Mouse (Mus musculus) right cerebral cortex, postnatal 14 days (tissue): ENCODE measurements around the gene Kif15.

ENCODE experiments used
- DNase-seq: peaks from one replicate; pipeline ENCODE4 v3.0.0; 2022

The Kif15 gene

DNA sequence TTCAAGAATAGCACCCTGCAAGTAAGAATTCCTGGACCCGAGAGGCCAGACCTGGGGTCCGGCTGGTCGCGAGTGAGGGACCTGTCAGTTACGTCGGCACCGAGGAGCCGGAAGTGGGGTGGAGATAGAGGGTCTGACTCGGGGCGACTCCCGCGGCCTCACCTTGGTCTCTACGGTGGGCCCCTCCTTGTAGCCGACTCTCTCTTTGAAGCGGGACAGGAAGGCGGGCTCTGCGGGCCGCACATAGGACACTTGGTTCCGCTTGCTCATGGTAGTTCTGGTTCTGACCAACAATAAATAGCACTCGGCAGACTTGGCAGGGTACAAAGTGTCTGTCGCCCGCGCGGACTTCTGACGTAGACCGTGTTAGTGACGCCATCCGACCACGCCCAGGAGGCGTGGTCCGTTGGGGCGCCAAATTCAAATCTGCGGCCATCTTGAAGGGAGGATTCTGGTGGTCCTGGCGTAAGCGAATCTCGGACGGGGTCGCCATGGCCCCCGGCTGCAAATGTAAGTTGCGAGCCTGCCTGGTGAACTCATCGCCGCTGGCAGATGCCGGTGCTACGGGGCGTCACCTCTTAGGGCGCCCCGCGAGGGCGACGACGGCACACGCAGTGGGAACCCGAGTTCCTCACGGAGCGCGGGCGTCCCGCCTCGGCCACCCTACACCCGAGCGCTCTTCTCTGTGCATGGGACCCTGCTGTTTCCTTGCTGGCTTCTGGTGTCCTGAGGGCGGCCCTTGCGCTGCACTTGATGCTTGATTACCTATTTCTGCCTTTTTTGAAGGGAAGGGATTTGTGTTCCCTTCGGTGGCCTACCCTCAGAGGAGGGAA, at the start of gene Kif15, which contains the start of gene 1110059G10Rik:
TSS of gene Kif15 (plus strand) at position 404 of the 833 bp plus-strand sequence.
TSS of gene 1110059G10Rik (minus strand) at position 358 of the 833 bp plus-strand sequence.
- peak; percentile 97 for DNase-seq

DNA sequence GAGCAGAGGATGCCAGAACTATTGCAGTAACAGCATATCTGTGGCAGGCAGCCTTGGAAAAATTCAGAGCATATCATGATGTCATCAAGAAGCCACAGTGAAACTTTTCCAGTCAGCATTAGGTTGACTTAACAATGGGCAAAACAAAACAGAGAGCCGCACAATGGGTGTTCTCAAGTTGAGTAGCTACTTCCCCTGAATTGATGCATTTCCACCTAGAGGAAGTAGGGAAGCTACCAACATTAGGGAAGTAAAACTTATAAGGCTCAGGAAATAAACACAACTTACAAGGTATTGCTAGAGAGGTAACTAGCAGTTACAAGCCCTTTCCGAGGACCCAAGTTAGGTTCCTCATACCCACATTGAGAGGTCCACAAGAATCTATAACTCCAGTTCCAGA, 49.8 kb upstream of the Kif15 start:
- no peak for DNase-seq

DNA sequence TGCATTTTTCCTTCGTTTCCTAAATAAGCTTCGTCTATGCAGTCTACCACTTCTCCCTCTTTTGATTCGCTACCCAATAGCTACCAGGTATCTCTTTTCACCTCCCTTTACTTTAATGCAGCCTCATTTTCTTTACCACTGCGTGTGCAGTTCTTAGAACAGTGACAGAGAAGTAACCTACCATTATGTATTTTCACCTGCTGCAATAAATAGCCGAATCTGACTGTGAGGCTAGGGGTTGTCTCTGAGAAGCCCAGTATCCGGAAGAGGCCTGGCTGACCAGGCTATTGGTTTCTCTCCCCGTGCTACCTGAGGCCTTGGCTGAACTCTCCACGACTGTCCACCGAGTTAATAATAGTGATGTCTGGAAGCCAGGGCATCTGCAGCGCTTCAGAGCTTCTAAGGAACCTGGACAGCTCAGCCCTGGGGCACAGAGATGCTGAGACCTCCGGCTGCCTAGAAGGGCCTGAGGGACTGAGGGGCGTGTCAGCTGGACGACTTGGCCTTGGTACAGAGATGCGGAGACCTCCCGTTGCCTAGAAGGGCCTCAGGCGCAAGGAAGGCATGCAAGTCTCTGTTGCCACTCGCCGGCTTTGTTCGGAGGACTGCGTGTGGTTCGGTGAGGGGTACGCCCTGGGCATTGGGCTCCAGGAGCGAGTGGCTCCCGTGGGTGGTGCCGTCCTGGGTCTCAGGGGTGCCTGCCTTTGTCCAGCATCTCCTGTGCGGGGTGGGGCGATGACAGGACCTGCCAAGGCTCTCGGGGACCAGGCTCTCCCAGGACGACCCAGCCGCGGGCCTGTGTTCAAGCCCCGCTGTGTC, 47.9 kb upstream of the Kif15 start:
- DNase-seq = peak; percentile 53

DNA sequence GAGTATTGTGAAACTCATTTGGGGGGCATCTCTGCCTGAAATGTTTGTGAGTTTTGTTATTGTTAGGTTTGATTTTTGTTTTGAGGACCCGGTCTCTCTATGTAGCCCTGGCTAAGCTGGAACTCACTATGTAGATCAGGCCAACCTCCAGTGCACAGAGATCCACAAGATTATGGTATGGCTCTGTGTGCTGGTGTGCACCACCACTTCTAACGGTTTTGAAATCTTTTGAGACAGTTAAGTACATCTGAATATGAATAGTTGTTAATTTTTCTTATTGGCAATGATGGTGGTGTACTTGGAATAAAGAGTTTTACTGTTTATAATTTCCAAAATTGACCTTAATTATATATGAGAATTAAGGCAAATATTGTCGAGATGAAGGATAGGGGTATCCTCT, 28.4 kb upstream of the Kif15 start:
- DNase-seq = no peak

DNA sequence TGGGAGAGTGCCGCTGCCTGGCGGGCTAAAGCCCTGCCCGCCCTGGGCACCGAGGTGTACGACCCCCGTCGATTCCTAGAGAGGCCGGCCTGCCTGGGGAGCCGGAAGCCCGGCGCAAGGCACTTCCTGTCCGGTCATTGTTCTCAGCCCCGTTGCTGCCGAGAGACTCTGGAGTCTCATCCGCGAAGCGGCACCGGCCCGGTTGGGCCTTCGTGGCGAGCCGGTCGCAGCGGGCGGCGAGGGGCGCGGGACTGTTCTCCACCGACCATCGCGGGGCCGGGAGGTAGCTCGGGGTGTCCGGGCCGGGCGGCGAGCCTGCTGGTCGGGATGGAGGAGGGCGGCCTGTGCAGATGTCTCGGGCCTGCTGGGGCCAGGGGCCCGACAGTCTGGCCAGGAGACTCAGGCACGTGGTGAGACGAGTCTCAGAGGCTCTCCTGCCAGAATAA, 27.9 kb upstream of the Kif15 start, which contains the start of gene Zfp105:
TSS of gene Zfp105 (plus strand) at position 137 of the 446 bp plus-strand sequence.
- DNase-seq = peak; percentile 67

DNA sequence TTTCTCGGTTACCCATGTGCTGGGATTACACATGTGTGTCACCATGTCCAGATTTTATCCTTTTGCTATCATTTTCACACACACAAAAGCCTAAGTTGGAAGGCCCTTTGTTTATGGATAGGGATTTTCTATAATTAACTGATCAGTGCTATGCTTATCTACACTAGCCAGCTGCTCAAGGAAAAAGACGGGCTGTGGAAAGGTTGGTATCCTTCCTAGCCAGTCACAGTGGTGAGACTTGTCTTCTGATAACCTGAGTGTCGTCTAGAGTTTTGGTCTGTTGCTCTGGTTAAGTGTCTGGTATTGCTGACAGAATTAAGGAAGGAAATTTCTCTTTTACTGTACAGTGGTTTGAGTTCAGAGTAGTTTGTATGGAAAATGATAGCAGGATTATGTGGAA, 21.9 kb upstream of the Kif15 start:
- DNase-seq = no peak

DNA sequence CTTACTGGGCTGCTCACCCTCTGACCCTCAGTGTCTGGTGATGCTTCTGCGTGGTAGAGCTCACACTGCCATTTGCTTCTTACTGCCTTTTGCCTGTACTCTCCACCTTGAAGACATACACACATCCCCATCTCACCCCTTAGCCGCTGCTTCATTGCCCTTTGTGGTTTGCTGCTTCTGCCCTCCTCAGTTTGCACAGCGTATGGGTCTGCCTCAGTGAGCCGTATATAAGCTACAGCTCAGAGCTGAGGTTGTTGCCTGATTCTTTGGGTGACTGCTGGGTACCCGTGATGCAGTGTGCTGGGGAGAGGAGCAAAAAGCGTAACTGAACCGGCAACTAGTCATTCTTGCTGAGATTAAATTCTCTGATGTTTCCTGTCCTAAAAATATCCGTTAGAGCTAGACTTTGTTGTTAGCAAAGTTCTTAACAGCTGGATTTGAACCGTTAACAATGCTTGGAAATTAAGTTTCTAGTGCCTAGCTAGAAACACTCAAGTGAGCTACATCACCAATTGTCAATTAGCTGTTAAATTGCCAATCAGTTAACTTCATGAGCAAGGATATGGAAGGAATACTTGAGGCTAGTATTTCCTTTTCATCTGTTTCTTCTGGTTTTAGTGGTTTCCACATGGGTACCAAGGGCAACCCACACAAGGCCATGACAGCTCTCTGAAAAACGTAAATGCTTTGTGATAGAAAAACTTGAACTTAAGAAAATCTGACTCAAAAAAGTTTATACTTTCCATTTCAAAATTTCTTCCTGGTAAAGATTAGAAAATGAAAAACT, 47.8 kb downstream of the Kif15 start:
- DNase-seq = no peak

DNA sequence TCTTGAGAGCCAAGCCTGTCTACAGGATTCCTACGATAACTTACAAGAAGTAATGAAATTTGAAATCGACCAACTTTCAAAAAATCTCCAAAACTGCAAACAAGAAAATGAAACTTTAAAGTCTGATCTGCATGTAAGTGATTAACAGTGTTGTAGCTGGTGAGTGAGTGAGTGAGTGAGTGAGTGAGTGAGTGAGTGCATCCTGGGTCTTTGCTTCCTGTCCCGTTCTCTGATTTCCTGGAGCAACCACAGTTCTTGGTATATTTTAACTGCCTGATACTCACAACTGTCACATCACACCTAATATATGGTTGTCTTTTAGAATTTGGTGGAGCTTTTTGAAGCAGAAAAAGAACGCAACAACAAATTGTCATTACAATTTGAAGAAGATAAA, 48.3 kb downstream of the Kif15 start:
- no peak for DNase-seq

DNA sequence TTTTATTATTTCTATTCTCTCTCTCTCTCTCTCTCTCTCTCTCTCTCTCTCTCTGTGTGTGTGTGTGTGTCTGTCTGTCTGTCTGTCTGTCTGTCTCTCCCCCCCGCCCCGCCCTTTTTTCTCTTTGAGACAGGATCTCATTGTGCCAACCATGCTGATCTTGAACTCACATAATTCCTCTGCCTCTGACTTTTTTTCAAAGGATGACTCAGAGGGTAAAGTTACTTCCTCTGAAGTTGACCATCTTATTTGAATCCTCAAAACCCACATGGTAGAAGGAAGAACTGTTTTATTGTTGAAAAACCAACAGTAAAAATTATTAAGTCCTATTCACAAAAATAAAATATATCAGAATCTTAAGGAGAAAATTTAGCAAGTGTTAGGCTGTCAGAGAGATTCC, 53.9 kb downstream of the Kif15 start:
- DNase-seq = no peak

DNA sequence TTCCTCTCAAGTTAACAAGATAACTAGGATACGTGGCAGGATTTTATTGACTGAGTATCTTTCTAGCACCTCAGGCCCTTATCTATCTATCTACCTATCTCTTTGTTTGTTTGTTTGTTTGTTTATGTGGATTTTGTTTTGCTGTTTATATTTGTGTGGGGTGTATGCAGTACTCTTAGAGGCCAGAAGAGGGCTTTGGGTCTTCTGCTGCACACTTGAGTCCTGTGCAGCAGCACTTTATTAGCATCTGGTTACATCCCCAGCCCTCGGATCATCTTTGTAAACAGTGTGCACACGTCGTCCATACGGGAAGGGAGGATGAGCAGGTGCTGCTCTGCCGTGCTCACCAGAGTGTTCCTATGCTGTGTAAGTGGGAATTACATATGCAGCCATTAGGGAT, 55.2 kb downstream of the Kif15 start:
- DNase-seq = no peak

DNA sequence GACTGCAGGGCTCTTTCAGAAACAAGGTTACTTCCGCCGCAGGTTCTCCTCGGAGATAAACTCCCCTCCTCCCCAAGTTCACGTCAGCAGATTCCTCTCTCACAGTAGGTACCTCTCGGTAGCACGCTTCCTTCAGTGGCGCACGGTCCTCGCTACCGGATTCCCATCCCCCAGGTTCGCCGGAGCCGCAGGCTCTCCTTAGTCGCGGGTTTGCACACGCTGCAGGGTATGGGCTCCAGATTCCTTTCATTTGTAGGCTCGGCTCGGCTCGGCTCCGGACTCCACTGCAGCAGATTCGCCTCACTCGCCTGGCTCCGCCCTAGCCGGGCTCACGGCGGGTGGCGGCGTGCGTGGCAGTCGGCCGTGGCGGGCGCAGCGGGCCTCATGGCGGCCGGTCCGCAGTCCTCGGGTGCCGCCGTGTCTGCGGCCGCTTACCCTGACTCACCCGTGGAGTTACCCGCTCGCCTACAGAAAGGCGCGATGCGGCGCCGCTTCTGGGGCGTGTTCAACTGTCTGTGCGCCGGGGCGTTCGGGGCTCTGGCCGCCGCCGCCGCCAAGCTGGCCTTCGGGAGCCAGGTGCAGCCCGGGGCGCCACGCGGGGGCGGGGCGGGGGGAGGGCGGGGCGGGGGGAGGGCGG, 70.3 kb downstream of the Kif15 start, which contains the start of gene Tmem42:
TSS of gene Tmem42 (plus strand) at position 332 of the 637 bp plus-strand sequence.
- DNase-seq = peak; percentile 83

DNA sequence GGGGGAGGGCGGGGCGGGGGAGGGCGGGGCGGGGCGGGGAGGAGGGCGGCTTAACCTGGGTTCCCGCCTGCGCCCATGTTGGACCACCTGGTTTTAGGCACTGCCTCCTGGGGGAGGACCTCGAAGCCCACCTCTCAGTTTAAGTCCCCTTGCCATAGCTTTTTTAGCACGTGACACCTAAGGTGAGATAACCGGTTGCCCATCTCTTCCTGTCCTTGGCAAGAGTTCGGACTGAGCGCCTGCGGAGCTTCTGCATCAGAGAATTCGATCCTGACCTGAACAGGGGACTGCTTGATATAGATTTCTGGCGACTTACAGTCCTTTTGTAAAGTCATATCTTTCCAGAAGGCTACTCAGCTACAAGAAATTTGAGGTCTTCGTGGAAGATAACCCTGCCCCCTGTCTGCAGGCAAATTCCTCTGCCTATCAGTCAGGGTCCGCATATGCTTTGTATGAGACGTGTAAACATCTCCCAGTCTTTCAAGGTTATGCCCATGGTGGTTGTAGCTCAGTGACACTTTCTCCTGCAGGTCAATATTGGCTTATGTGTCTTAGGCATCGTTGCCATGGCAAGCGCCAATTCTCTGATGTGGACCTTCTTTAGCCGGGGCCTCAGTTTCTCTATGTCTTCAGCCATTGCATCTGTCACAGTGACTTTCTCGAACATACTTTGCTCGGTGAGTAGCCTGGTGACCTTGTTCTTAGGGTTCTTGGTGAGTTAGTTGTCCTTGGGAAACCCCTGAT, 71.0 kb downstream of the Kif15 start:
- peak; percentile 7 for DNase-seq

DNA sequence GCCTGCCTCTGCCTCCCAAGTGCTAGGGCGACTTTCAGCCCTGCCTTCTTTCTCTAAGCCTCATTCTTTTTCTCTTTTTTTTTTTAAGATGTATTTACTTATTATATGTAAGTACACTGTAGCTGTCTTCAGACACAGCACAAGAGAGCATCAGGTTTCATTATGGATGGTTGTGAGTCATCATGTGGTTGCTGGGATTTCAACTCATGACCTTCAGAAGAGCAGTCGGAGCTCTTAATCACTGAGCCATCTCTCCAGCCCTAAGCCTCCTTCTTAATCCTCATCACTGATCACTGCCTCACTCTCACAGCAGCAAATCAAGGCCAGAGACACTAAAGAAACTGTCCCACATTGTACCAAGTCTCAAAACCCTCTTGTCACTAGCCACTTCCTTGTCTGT, 73.4 kb downstream of the Kif15 start:
- no peak for DNase-seq

DNA sequence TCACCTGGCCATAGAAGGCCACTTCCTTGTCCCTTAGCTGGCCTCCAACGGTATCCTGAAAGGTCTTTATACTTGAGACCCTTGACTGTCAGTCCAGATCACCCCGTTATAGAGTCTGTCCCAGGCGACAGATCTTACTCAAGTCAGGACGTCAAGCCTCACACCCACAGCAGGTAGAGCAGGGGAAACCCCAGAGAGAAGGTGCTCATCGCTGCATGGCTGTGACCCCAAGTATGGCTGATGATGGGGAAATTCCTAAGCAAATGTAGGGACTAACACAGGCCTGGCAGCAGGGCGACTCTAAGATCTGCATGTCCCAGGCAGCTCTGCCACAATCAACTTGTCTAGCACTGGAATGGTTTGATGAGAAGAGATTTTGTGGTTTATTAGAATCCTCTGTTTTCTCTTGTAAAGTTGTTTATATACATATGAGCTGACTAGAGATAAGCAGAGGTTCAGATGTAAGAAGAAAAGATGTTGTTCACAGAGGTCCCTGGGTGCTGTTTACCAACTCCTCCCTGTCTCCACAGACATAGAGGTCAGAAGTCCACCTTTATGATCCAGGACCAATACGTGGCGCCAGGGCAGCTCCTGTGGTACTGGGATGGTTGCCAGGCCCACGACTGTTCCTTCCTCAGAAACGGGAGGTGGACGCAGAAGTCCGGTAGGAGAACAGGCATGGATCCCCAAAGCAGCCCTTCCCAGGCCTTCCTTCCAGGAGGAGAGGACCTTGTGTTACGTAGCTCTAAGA, 80.8 kb downstream of the Kif15 start:
- DNase-seq = no peak

DNA sequence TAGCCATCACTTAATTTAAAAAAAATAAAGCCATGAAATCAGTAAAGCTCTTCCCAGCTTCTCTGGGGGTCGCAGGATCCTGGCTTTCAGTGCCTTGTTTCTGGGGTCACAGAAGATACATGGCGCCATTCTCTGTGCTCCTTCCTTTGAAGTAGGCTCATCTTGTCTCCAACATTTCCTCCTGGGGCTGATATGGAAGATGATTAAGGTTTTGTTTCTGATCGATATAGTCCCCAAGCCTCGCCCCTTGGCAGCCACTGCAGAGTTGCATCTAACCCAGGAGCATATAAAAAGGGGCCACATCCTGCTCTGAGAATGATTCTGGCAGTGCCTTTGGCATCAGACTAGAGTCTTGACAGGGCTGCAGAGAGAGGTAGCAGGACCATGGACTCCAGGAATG, 83.6 kb downstream of the Kif15 start, which contains the start of gene Tgm4:
TSS of gene Tgm4 (plus strand) at position 301 of the 400 bp plus-strand sequence.
- DNase-seq = no peak

DNA sequence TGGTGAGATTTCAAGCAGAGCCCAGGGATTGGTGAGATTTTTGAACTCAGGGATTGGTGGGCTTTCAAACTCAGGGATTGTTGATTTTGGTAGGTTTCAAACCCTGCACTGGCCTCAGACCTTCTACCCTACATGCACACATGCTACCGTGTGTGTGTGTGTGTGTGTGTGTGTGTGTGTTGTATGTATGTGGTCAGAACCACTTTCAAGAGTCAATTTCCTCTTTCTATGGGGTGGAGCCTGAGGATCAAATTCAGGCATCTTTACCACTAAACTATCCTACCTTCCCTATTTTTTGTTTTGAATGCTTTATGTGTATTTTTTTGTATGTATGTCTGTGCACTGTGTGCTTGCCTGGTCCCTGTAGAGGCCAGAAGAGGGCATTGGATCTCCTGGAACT, 96.8 kb downstream of the Kif15 start:
- DNase-seq = no peak

DNA sequence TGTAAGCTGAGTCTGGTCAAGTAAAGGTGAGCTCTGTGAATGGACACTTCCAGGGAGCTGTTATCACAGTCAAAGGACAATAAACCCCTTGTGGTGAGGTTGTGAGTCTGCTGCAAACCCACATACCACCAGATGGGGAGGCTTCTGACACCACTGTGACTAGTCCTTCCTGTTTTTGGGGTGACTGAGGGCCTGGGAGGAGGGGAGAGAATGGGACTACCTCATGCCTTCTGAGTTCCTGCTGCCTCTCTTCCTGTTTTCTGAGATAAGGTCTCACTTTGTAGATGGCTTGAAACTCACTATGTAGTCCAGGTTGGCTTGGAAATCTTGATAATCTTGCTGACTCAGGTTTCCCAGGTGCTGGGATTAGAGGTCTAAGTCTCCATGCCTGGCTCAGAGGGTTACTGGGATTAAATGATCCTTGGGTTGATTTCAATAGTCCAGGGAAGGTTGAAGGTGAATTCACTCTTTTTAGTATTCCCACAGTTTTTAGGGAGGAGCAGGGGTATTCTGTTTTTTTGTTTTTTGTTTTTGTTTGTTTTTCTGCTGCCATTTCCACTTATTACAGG, 108.0 kb downstream of the Kif15 start:
- no peak for DNase-seq

DNA sequence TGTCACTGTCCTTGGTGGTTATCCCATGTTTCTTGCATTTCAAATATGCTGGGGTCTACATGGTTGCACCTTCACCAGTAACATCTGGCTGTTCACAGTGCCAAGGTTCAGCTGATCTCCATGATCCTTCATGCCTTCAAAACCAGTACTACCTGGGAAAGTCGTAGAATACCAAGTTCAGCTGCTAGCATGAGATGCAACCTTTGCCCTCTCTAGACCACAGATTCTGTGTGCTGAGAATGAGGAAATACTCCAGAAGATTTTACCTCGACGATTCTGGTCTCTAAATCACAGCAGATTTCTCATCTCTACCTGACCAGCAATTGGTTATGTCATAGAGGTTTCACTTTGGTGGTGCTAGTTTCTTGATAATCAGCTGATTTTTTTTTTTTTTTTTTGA, 109.3 kb downstream of the Kif15 start:
- no peak for DNase-seq
